Mouse (Mus musculus): ENCODE data around the gene Negr1.

DNA sequence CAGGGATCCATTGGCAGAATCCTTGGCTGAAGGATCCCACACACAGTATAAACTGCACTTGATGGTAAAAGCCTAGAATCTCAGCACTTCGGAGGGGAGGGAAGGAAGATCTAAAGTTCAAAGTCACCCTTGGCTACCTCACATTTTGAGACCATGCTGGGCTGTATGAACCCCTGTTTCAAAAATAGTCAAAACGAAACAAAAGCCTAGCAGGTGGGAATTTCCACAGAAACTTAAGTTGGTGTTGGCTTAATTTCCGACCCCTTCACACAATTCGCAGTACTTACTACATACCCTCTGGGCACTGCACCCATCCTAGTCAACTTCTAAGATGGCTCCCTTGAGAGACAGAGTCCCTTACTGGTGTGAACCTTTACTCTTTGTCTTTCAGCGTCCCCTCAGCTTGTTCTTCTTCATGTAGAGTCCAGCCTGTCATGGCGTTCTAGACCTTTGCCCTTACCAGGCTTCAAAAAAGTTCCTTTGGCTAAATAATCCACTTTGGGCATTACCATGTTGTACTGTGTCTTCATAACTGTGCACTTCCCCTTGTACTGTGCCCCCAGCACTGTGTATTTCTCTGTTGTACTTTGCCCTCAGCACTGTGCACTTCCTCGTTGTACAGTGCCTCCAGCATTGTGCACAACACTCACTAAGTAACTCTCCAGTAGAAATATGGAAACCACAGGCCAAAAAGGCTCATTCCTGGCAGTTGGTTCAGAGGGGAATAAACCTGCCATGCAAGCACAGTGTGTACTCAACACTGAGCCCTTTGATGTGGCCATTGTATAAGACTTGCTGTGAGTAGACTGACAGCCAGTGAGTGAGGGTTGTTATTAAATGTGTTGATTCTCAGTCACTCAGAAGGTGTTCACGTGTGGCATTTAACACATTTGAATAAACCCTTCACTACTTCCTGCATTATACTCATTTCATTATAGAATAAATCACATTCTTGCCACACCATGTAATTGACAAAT lies 521.5 kb downstream of the Negr1 start:
- TF ChIP-seq CTCF (IDR thresholded peaks at IDR 0.05; ENCODE audit: control insufficient read depth, insufficient read depth, insufficient read length) (no peak), MAX (IDR thresholded peaks at IDR 0.05) (no peak), CEBPB (IDR thresholded peaks at IDR 0.05; ENCODE audit: low read depth) (no peak), USF1 (IDR thresholded peaks at IDR 0.05; ENCODE audit: low read depth) (no peak), MYOD1 (IDR thresholded peaks at IDR 0.05; ENCODE audit: control insufficient read depth, insufficient read length, low read depth) (no peak)
